Mouse (Mus musculus): ENCODE measurements around the gene Adcy9. TPM values are rescaled to one million over a fixed set of nuclear protein-coding genes. Genes with fewer than 3 reads are reported as not detected.
A peak's percentile ranks its signal among the peaks of the same experiment; 100 is the strongest.

Adcy9 gene
- total and polyA plus RNA-seq, 3 experiments = 1.1 to 3.1 (median 1.2) TPM

GRCm38 (mm10) chr16:4307795-4308194, 112.5 kb downstream of the Adcy9 start:
- no peaks in the 10 kb centered on the region for H3K79me2 ChIP-seq (replicated peaks; ENCODE audit: control insufficient read depth, extremely low read depth, insufficient read depth, poor library complexity, severe bottlenecking)
- no peak overlapping the region for H3K9ac ChIP-seq (ENCODE audit: insufficient read depth, low read depth)
- H3K4me2 ChIP-seq (ENCODE audit: insufficient read depth, low read depth, poor library complexity, severe bottlenecking) = no peak overlapping the region
- dilution Hi-C loops (cut with MboI; ENCODE audit: extremely low pct_ligation_motif_present, extremely low pct_unique_long_range_greater_than_20kb, low sequenced_read_pairs) (no loop called here), in situ Hi-C loops (cut with MboI; ENCODE audit: low pct_ligation_motif_present, low pct_unique_long_range_greater_than_20kb, low sequenced_read_pairs) (loop anchor here (5.0 kb wide), 3 partner anchors 165 to 305 kb away; partner anchors contain the start of gene Srl)
- peaks cover 0 to 7% of the 10 kb centered on the region in 2 experiments; a peak in 2 of 4 replicates for H3K4me1 ChIP-seq (ENCODE audit: control insufficient read depth in 1 of 2, insufficient read depth in 2 of 2)
- H3K27me3 ChIP-seq (replicated peaks) = no peaks in the 10 kb centered on the region
- no peak overlapping the region for H3K4me3 ChIP-seq (replicated peaks in 1 of 3; ENCODE audit: low read depth in 2 of 3, low read length in 2 of 3, poor library complexity in 1 of 3)
- TF ChIP-seq ETS1 (conservative IDR thresholded peaks at IDR 0.05; ENCODE audit: low read depth, low read length) = no peak
- TF ChIP-seq TBP (conservative IDR thresholded peaks at IDR 0.05; ENCODE audit: low read depth, low read length) = no peak
- TF ChIP-seq NRF1 (IDR thresholded peaks at IDR 0.05; ENCODE audit: low read depth, low read length) = no peak
- no peak for TF ChIP-seq RAD21 (IDR thresholded peaks at IDR 0.05; ENCODE audit: low read depth, low read length)
- TF ChIP-seq MAFK (IDR thresholded peaks at IDR 0.05; ENCODE audit: insufficient replicate concordance, low read length) = no peak
- no peak for TF ChIP-seq CHD2 (IDR thresholded peaks at IDR 0.05; ENCODE audit: low read length)
- TF ChIP-seq ZNF384 (IDR thresholded peaks at IDR 0.05; ENCODE audit: low read depth, low read length) = no peak
- no peak for TF ChIP-seq MEF2A (IDR thresholded peaks at IDR 0.05; ENCODE audit: borderline replicate concordance, low read depth, low read length)
- no peak for TF ChIP-seq POLR2A (IDR thresholded peaks at IDR 0.05; ENCODE audit: low read depth, low read length)
- no peak for TF ChIP-seq CHD1 (IDR thresholded peaks at IDR 0.05; ENCODE audit: low read depth, low read length)
- peaks cover 0 to 1% of the 10 kb centered on the region in 2 experiments for H3K36me3 ChIP-seq (replicated peaks in 1 of 2; ENCODE audit: control insufficient read depth in 1 of 2, insufficient read depth in 1 of 2, low read length in 1 of 2)
- no peaks in the 10 kb centered on the region for H3K9me3 ChIP-seq (replicated peaks; ENCODE audit: low read length)
- DNase-seq (ENCODE audit: extremely low read depth) = no peak
- no peak overlapping the region for H3K27ac ChIP-seq (ENCODE audit: insufficient read depth, low read depth)

- H3K9me3 ChIP-seq (replicated peaks; ENCODE audit: low read length) = no peaks in the 10 kb centered on the region
- peak; percentile 46 for DNase-seq (ENCODE audit: extremely low read depth)
- H3K79me2 ChIP-seq (replicated peaks; ENCODE audit: control insufficient read depth, extremely low read depth, insufficient read depth, poor library complexity, severe bottlenecking) = no peaks in the 10 kb centered on the region
- H3K4me3 ChIP-seq (replicated peaks in 1 of 3; ENCODE audit: low read depth in 2 of 3, low read length in 2 of 3, poor library complexity in 1 of 3) = no peak overlapping the region
- no peak overlapping the region for H3K4me2 ChIP-seq (ENCODE audit: insufficient read depth, low read depth, poor library complexity, severe bottlenecking)
- in situ Hi-C loops (cut with MboI; ENCODE audit: low pct_ligation_motif_present, low pct_unique_long_range_greater_than_20kb, low sequenced_read_pairs) (no loop called here), dilution Hi-C loops (cut with MboI; ENCODE audit: extremely low pct_ligation_motif_present, extremely low pct_unique_long_range_greater_than_20kb, low sequenced_read_pairs) (no loop called here)
- peak; percentile 68 for TF ChIP-seq SMC3 (IDR thresholded peaks at IDR 0.05; ENCODE audit: low read depth, low read length)
- no peak for TF ChIP-seq SIN3A (IDR thresholded peaks at IDR 0.05; ENCODE audit: low read length)
- no peak for TF ChIP-seq TCF12 (IDR thresholded peaks at IDR 0.05; ENCODE audit: low read depth, low read length)
- TF ChIP-seq EP300 (IDR thresholded peaks at IDR 0.05; ENCODE audit: low read length) = no peak
- TF ChIP-seq PAX5 (IDR thresholded peaks at IDR 0.05; ENCODE audit: low read length) = no peak
- TF ChIP-seq CHD1 (IDR thresholded peaks at IDR 0.05; ENCODE audit: low read depth, low read length) = no peak
- no peak for TF ChIP-seq ELF1 (IDR thresholded peaks at IDR 0.05; ENCODE audit: low read depth, low read length)
- TF ChIP-seq POLR2A (IDR thresholded peaks at IDR 0.05; ENCODE audit: low read depth, low read length) = no peak
- TF ChIP-seq MXI1 (IDR thresholded peaks at IDR 0.05; ENCODE audit: low read depth, low read length) = no peak
- no peak for TF ChIP-seq MYC (IDR thresholded peaks at IDR 0.05; ENCODE audit: low read depth, low read length)
- TF ChIP-seq JUND (conservative IDR thresholded peaks at IDR 0.05; ENCODE audit: low read depth, low read length) = no peak
- TF ChIP-seq CTCF (conservative IDR thresholded peaks at IDR 0.05 in 1 of 2, IDR thresholded peaks at IDR 0.05 in 1 of 2; ENCODE audit: low read depth in 2 of 2, low read length in 2 of 2) = peak; percentile 26 to 83; a peak in 3 of 4 replicates
- peak; percentile 87 for TF ChIP-seq RAD21 (IDR thresholded peaks at IDR 0.05; ENCODE audit: low read depth, low read length)
- no peak for TF ChIP-seq USF2 (conservative IDR thresholded peaks at IDR 0.05; ENCODE audit: low read depth, low read length)
- no peak for TF ChIP-seq ZMIZ1 (IDR thresholded peaks at IDR 0.05; ENCODE audit: low read depth, low read length)
- no peak for TF ChIP-seq USF1 (IDR thresholded peaks at IDR 0.05; ENCODE audit: low read depth, low read length)
- no peak for TF ChIP-seq GABPA (IDR thresholded peaks at IDR 0.05; ENCODE audit: insufficient replicate concordance, low read depth, low read length)
- TF ChIP-seq RCOR1 (conservative IDR thresholded peaks at IDR 0.05; ENCODE audit: low read depth, low read length) = no peak
- TF ChIP-seq ZC3H11A (IDR thresholded peaks at IDR 0.05; ENCODE audit: low read depth, low read length) = no peak; the same call in 1 of the 2 replicates
- TF ChIP-seq MAX (IDR thresholded peaks at IDR 0.05; ENCODE audit: low read length) = no peak
- H3K4me1 ChIP-seq (ENCODE audit: control insufficient read depth in 1 of 2, insufficient read depth in 2 of 2) = peaks cover 0 to 7% of the 10 kb centered on the region in 2 experiments; a peak in 2 of 4 replicates
- H3K36me3 ChIP-seq (replicated peaks in 1 of 2; ENCODE audit: control insufficient read depth in 1 of 2, insufficient read depth in 1 of 2, low read length in 1 of 2) = peaks cover 0 to 1% of the 10 kb centered on the region in 2 experiments
- H3K9ac ChIP-seq (ENCODE audit: insufficient read depth, low read depth) = no peak overlapping the region
- no peaks in the 10 kb centered on the region for H3K27me3 ChIP-seq (replicated peaks)
- H3K27ac ChIP-seq (ENCODE audit: insufficient read depth, low read depth) = no peak overlapping the region
Measured at GRCm38 (mm10) chr16:4304176-4304922, 115.9 kb downstream of the Adcy9 start.
